Mouse (Mus musculus): Measurements from ENCODE around the gene Themis3.

GRCm38 (mm10) chr17:66512202-66512956, 82.0 kb downstream of the Themis3 start:
- TF ChIP-seq POLR2A (IDR thresholded peaks at IDR 0.05; ENCODE audit: insufficient read length, low read depth) (no peak), SRF (IDR thresholded peaks at IDR 0.05; ENCODE audit: control insufficient read depth, insufficient read length, low read depth) (no peak), POLR2AphosphoS2 (IDR thresholded peaks at IDR 0.05; ENCODE audit: insufficient read length, low read depth) (no peak), MYOG (IDR thresholded peaks at IDR 0.05; ENCODE audit: control insufficient read depth in 1 of 3, insufficient read depth in 1 of 3, insufficient read length in 2 of 3, low read depth in 2 of 3) (no peak), REST (IDR thresholded peaks at IDR 0.05; ENCODE audit: insufficient read depth, insufficient read length) (no peak), USF1 (IDR thresholded peaks at IDR 0.05; ENCODE audit: low read depth) (no peak), TCF3 (IDR thresholded peaks at IDR 0.05; ENCODE audit: insufficient read length, low read depth) (no peak), E2F4 (IDR thresholded peaks at IDR 0.05; ENCODE audit: insufficient read depth) (no peak)
